Mouse (Mus musculus): ENCODE data around the gene Rnf167. TPM values are rescaled to one million over a fixed set of nuclear protein-coding genes. Genes with fewer than 3 reads are reported as not detected.

The Rnf167 gene
- total RNA-seq (2014; rRNA removed) (34.3 and 37.7 TPM in 2 replicates), polyA plus RNA-seq (2012; rRNA removed) (68.4 and 75.4 TPM in 2 replicates)

DNA sequence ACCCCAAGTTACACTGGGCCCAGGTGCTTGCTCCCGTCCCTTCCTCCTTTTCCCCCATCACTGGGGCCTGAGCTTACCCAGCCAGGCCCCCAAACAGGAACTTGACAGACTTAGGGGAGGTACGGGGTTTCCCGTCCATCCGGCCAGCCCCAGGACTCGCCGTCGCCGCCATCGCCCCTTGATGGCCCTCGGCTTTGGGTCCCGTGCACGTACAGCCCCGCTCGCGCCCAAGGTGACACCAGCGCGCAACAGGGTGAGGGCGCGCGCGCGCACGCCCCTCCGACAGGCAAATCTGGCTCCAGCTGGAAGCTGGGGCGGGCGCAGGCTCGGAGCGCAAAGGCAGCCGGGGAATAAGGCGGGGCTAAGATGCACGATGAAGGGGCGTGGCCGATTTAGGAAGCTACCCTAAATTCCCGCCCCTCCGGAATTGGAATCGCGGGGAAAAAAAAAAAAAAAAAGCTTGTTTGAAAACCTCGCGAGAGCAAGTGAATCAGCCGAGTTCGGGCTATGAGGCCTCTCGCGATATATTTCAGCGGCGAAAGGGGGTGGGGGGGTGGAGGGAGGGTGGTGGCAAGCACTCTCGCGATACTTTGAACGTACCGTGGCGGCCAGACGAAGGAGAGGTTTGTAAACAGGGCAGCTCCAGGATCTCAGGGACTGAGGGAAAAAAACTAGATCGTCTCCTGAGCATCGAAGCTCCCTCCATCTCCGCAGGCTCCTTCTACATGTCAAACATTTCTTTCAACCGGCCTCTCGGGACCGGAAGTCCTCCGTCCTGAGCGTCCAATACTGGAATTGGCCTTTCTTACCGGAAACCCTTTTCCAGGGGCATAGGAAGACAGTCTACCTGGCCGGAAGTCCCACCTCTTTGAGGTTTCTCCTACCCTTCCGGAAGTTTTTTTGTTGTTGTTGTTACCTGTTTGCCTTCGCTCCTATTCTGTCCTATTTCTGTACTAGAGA lies at the start of gene Rnf167, which contains the start of gene Slc25a11:
TSS of gene Rnf167 (plus strand) at position 545 of the 960 bp plus-strand sequence.
TSS of gene Slc25a11 (minus strand) at position 789 of the 960 bp plus-strand sequence.
- Histone ChIP-seq H3K9ac (ENCODE audit: low read depth, low read length) (peak within 1 kb of the TSS; percentile 98), H3K4me1 (ENCODE audit: control insufficient read depth, insufficient read depth, low read length) (peaks cover 20% of the 10 kb centered on the region), H3K4me3 (ENCODE audit: insufficient read depth, low read depth, low read length) (peak within 1 kb of the TSS; percentile 93), H3K79me2 (ENCODE audit: control insufficient read depth, insufficient read depth, low read length) (peaks cover 19% of the 10 kb centered on the region; the same call in 1 of the 2 replicates), H3K27ac (replicated peaks; ENCODE audit: insufficient read depth, low read depth, low read length) (peak within 1 kb of the TSS; percentile 98), H3K27me3 (ENCODE audit: control insufficient read depth, insufficient read depth, low read length) (no peaks in the 10 kb centered on the region), H3K36me3 (ENCODE audit: control insufficient read depth, insufficient read depth, low read length) (peaks cover 28% of the 10 kb centered on the region)
- TF ChIP-seq POLR2A (IDR thresholded peaks at IDR 0.05; ENCODE audit: extremely low read depth, insufficient read depth, low read length) (peak; percentile 91), CTCF (IDR thresholded peaks at IDR 0.05; ENCODE audit: low read depth, low read length) (no peak)
- WGBS, result under 1% methylated on average over 63 of the region's 63 CpGs
- DNase-seq (ENCODE audit: extremely low read depth, low read depth, low spot score), result peak; percentile 93

GRCm38 (mm10) chr11:70597301-70597700 lies 49.7 kb upstream of the Rnf167 start:
- Histone ChIP-seq H3K36me3 (ENCODE audit: control insufficient read depth, insufficient read depth, low read length) (peaks cover 4% of the 10 kb centered on the region; the same call in 1 of the 2 replicates), H3K79me2 (ENCODE audit: control insufficient read depth, insufficient read depth, low read length) (no peaks in the 10 kb centered on the region), H3K27ac (replicated peaks; ENCODE audit: insufficient read depth, low read depth, low read length) (no peak overlapping the region), H3K4me1 (ENCODE audit: control insufficient read depth, insufficient read depth, low read length) (peaks cover 10% of the 10 kb centered on the region), H3K4me3 (ENCODE audit: insufficient read depth, low read depth, low read length) (no peak overlapping the region), H3K9ac (ENCODE audit: low read depth, low read length) (no peak overlapping the region), H3K27me3 (ENCODE audit: control insufficient read depth, insufficient read depth, low read length) (no peaks in the 10 kb centered on the region)
- TF ChIP-seq CTCF (IDR thresholded peaks at IDR 0.05; ENCODE audit: low read depth, low read length) (no peak), POLR2A (IDR thresholded peaks at IDR 0.05; ENCODE audit: extremely low read depth, insufficient read depth, low read length) (no peak)
- WGBS, result 89% methylated on average over 6 of the region's 6 CpGs
- no peak for DNase-seq (ENCODE audit: extremely low read depth, low read depth, low spot score)

DNA sequence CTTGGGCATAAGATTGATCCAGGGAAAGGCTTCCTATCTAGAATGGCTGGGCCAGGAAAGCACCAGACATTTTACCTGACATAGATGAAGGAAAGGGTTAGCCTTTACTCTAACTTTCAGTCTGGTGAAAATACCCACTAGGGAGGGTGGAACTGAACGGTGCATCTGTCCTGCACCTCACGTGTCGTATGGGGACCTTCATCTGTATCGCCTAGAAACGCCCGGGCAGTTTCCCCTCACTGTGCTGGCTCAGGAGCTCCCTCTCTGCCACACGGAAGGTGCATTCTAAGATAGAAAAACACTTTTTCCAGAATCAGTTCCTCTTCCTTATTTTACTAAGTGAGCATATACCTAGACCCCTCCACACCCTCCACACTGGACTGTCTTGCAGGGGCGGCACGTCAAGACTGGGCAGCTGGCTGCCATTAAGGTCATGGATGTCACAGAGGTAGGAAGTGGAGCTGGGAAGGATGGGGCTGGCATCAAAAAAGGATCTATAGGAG lies 48.5 kb upstream of the Rnf167 start:
- no peak for DNase-seq (ENCODE audit: extremely low read depth, low read depth, low spot score)
- Histone ChIP-seq H3K4me3 (ENCODE audit: insufficient read depth, low read depth, low read length) (no peak overlapping the region), H3K27ac (replicated peaks; ENCODE audit: insufficient read depth, low read depth, low read length) (no peak overlapping the region), H3K9ac (ENCODE audit: low read depth, low read length) (no peak overlapping the region), H3K36me3 (ENCODE audit: control insufficient read depth, insufficient read depth, low read length) (peaks cover 4% of the 10 kb centered on the region; the same call in 1 of the 2 replicates), H3K27me3 (ENCODE audit: control insufficient read depth, insufficient read depth, low read length) (no peaks in the 10 kb centered on the region), H3K4me1 (ENCODE audit: control insufficient read depth, insufficient read depth, low read length) (peaks cover 10% of the 10 kb centered on the region), H3K79me2 (ENCODE audit: control insufficient read depth, insufficient read depth, low read length) (no peaks in the 10 kb centered on the region)
- 92% methylated on average over 9 of the region's 9 CpGs for WGBS
- no peak for TF ChIP-seq POLR2A (IDR thresholded peaks at IDR 0.05; ENCODE audit: extremely low read depth, insufficient read depth, low read length)

GRCm38 (mm10) chr11:70605024-70605566 lies 41.9 kb upstream of the Rnf167 start:
- H3K36me3 ChIP-seq (ENCODE audit: control insufficient read depth, insufficient read depth, low read length), result peaks cover 3% of the 10 kb centered on the region; the same call in 1 of the 2 replicates
- no peaks in the 10 kb centered on the region for H3K27me3 ChIP-seq (ENCODE audit: control insufficient read depth, insufficient read depth, low read length)
- no peak overlapping the region for H3K9ac ChIP-seq (ENCODE audit: low read depth, low read length)
- no peak for TF ChIP-seq POLR2A (IDR thresholded peaks at IDR 0.05; ENCODE audit: extremely low read depth, insufficient read depth, low read length)
- TF ChIP-seq CTCF (IDR thresholded peaks at IDR 0.05; ENCODE audit: low read depth, low read length), result peak; percentile 87
- H3K4me1 ChIP-seq (ENCODE audit: control insufficient read depth, insufficient read depth, low read length), result no peaks in the 10 kb centered on the region
- no peak overlapping the region for H3K4me3 ChIP-seq (ENCODE audit: insufficient read depth, low read depth, low read length)
- 68% methylated on average over 14 of the region's 14 CpGs for WGBS
- H3K27ac ChIP-seq (replicated peaks; ENCODE audit: insufficient read depth, low read depth, low read length), result no peak overlapping the region
- DNase-seq (ENCODE audit: extremely low read depth, low read depth, low spot score), result peak; percentile 59
- H3K79me2 ChIP-seq (ENCODE audit: control insufficient read depth, insufficient read depth, low read length), result no peaks in the 10 kb centered on the region

DNA sequence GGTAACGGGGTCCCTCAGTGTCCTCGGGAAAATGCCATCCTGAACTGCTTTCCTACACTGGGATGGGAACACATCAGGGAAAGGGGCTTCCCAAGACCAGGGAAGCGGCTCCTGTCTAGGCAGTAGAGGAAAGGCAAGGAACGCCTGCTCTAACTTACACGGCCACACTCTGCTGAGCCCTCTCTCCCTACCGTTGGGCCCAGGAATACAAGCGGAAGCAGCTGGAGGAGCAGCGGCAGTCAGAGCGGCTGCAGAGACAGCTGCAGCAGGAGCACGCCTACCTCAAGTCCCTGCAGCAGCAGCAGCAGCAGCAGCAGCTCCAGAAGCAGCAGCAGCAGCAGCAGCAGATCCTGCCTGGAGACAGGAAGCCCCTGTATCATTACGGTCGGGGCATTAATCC lies 40.3 kb upstream of the Rnf167 start:
- peaks cover 3% of the 10 kb centered on the region; the same call in 1 of the 2 replicates for H3K36me3 ChIP-seq (ENCODE audit: control insufficient read depth, insufficient read depth, low read length)
- TF ChIP-seq CTCF (IDR thresholded peaks at IDR 0.05; ENCODE audit: low read depth, low read length) (no peak), POLR2A (IDR thresholded peaks at IDR 0.05; ENCODE audit: extremely low read depth, insufficient read depth, low read length) (no peak)
- no peaks in the 10 kb centered on the region for H3K4me1 ChIP-seq (ENCODE audit: control insufficient read depth, insufficient read depth, low read length)
- 93% methylated on average over 12 of the region's 12 CpGs for WGBS
- no peak overlapping the region for H3K4me3 ChIP-seq (ENCODE audit: insufficient read depth, low read depth, low read length)
- no peak overlapping the region for H3K27ac ChIP-seq (replicated peaks; ENCODE audit: insufficient read depth, low read depth, low read length)
- H3K27me3 ChIP-seq (ENCODE audit: control insufficient read depth, insufficient read depth, low read length), result no peaks in the 10 kb centered on the region
- DNase-seq (ENCODE audit: extremely low read depth, low read depth, low spot score), result no peak
- no peak overlapping the region for H3K9ac ChIP-seq (ENCODE audit: low read depth, low read length)
- H3K79me2 ChIP-seq (ENCODE audit: control insufficient read depth, insufficient read depth, low read length), result no peaks in the 10 kb centered on the region

Data from liver, adult 2 months (tissue).